Mouse (Mus musculus) left cerebral cortex, adult 8-10 months (tissue): ENCODE measurements at regions not wholly inside any gene's neighbourhood (a gene's known extent, or its start where the extent isn't known, plus 50 kb on each side); places are given as distances from the start of the nearest gene placed in this dataset.
A peak's percentile ranks its signal among the peaks of the same experiment; 100 is the strongest.

Source experiments
- DNase-seq, 2 experiments: peaks; one replicate each; pipeline ENCODE4 v3.0.0; 2022; ENCODE audit warnings: low spot score in 2 of 2

DNA sequence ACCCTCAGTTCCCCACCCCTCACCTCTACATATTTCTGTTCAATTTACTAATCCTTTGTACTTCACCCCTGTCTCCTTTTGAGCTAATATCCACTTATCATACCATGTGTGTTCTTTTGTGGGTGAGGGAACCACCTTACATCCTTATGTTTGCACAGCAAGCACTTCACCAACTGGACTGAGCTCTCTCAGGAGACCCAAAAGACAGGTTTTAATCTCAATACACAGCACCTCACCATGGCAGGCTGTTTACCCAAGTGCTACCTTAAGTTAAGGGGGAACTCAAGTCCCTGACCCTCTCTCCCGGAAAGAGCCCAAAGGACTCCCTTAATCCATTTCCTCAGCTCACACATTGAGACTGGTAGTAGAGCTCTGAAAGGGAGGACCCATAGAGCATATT is 62.3 kb upstream of the Agr3 start:
- no peak for DNase-seq

- peak in 1 of 2 experiments; percentile 41 for DNase-seq
Measured at GRCm38 (mm10) chr12:35853159-35853558, 72.3 kb upstream of the Agr3 start.

- DNase-seq, result peak in 1 of 2 experiments; percentile 13
Measured at GRCm38 (mm10) chr12:35846905-35847610, 78.4 kb upstream of the Agr3 start.

DNA sequence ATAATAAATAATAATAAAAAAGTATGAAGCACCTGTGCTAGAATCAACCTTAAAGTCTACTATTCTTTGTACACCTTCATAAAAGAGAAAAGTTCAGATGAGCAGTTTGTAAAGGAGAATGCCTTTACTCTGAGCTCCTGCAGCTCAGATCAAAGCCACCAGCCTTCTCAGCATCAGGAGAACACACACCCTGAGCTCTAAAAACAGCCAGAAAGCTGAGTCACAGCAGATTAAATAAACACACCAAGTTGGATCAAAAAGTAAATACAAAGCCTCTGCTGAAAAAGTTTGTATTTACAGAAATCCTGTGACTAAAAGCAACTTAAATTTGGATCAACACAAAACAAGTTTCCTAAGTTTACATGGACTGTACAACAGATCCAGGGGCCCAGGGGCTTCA is 88.5 kb upstream of the Agr3 start:
- no peak for DNase-seq

GRCm38 (mm10) chr12:35833285-35833684 is 92.1 kb upstream of the Agr3 start:
- DNase-seq, result no peak

GRCm38 (mm10) chr12:35831922-35832512 is 93.4 kb upstream of the Agr3 start:
- DNase-seq, result no peak

DNA sequence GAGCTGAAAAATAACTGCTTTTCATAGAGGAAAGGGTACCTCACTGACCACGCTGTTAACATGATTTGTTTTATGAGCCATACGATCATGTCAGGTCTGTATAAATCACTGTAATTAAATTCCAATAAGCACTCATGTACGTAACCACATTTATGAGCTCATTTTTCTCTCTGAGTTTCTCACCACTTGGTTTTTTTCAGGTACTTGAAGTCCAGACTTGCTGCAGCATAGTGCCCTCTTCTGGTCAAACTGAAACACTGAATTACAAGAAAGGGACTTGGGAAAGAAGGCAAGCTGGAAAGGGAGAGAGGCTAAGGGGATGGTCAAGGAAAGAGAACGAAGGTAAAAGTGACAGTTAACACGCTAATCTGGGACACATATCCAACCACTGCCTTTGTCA is 94.2 kb upstream of the Agr3 start:
- no peak for DNase-seq

DNA sequence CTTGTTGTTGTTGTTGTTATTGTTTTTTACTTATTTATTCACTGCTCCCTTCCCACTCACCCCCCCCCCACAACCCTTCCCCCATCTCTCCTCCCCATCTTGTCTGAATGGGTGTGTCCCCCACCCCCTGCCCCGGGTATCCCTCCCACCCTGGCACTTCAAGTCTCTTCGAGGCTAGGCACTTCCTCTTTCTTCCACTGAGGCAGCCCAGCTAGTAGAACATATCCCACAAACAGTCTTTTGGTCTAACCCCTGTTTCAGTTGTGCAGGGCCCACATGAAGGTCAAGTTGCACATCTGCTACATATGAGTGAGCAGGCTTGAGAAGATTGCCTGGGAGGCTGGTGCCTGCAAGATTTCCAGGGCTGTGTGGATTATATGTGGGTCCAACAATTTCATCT is 97.6 kb upstream of the Agr3 start:
- DNase-seq, result no peak

DNA sequence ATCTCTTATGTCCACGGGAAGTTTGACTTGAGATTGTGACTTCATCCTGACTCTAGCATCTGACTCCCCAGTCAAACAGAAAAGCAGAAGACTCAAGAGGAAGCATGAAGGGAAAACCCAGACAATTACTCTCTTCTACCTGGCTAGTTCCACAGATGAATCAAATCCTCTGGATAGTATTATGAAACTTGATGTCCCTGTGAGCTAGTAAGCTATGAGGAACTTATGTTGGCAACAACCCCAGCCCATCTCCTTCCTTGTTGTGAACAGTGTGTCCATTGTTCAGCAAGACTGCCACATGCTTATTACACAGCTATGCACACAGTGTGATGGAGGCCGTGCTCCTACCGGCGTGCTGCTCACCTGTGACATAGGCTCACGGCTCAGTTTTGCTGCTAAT is 98.4 kb upstream of the Agr3 start:
- no peak for DNase-seq

DNA sequence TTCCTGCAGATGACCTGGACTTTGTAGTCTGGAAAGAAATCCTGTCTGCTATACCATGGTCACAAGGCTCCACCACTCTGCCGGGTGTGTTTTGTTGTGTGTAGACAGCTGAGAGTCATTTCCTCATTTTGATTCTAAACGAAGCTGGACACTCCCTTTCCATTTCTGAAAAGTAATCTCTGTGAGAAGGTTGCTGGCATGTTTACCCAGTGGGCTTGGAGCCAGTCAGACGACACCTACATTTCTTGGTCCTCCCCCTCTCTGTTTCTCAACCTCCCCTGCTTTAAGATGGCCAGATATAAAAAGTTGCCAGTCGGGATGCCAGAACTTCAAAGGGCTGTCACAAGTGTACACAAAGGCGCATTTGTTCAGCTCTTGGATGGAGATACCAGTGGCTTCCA is 100.8 kb upstream of the Agr3 start:
- no peak for DNase-seq

- no peak for DNase-seq
Measured at GRCm38 (mm10) chr12:35799261-35799660, 126.2 kb upstream of the Agr3 start.

GRCm38 (mm10) chr12:35775396-35775795 is 150.0 kb upstream of the Agr3 start:
- no peak for DNase-seq

DNA sequence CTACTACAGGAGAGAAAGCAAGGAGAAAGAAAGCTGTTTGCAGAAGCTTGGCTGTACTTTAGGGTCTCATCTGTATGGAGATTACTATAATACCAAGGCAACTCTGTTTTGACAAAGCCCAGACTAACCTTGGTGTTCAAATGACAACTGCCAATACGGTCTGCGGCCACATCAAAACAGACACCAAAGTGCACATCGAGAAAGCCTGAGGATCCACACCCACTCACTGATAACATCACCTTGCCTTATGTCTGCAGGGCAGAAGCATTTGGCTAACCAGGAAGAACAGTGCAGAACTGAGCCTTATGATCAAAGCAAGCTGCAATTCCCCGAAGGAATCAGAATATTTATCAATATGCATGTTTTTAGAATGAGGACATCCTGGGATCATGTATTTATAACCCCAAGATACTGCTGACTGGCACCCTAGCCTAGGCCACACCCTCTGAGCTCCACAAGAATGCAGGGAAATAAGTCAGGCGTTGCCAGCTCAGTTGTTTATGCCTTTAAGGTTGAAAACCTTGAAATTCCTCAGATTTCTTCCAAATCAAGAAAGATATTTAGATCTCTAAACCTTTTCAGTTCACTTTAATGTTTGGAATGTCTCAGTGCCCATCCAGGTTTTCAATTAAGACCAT is 154.9 kb upstream of the Agr3 start:
- DNase-seq, result no peak

- DNase-seq, result no peak
Measured at GRCm38 (mm10) chr12:35758916-35759315, 166.5 kb upstream of the Agr3 start.

DNA sequence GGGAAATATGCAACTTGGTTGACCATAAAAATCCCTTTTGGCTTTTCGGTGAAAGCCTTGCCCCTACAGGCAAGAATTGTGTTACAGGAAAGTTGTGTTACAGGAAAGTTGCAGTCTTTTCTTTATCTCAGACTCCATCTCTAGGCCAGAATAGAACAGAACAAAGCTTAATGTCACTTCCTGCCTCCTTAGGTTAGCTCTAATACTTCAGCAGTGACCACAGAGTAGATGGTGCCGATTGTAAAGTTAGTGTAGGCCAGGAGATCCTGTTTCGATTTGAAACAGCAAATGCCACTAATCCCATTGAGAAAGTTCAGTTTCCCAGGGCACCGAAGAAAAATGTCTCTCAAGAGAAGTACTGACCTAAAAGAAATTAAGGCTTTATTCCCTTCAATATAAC is 170.3 kb upstream of the Agr3 start:
- no peak for DNase-seq

- DNase-seq, result no peak
Measured at GRCm38 (mm10) chr12:35747997-35748396, 177.4 kb upstream of the Agr3 start.

- no peak for DNase-seq
Measured at GRCm38 (mm10) chr12:35746691-35747299, 178.6 kb upstream of the Agr3 start.

- DNase-seq, result no peak
Measured at GRCm38 (mm10) chr12:35742729-35743128, 182.7 kb upstream of the Agr3 start.

GRCm38 (mm10) chr12:35736427-35736826 is 189.0 kb upstream of the Agr3 start:
- DNase-seq, result no peak

DNA sequence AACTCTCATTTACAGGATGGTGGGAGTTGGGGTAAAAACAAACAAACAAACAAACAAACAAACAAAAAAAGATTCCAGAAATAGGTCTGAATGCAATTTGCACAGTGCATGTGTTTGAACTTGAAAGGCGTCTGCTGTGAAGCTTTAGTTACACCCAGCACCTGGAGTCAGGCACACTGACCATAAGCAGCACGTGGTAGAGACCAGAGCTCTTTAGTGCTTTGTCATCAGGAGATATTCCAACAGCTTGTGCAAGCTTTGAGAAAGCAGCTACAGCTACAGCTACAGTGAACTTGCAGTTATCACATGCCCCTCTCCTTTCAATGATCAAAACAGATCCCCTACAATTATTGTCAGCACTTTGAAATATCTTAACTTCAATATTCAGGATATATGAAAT is 190.4 kb upstream of the Agr3 start:
- DNase-seq, result no peak

DNA sequence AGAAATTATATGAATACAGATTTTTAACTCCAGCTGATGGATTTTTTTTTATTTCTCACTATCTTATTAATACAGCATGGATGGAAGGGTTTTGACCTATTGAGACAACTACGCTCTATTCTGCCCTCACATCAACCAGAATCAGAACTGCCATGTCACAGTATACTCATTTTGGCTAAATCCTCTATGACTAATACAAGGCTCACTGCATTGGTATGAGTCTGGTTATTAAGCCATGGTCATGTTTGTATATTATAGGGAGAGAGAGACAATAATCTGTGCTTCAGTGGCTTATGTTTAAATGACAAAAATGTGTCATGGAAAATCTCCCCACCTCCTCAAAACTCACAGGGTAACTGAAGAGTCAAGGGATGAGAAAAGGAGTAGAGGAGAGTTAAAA is 191.0 kb upstream of the Agr3 start:
- no peak for DNase-seq

DNA sequence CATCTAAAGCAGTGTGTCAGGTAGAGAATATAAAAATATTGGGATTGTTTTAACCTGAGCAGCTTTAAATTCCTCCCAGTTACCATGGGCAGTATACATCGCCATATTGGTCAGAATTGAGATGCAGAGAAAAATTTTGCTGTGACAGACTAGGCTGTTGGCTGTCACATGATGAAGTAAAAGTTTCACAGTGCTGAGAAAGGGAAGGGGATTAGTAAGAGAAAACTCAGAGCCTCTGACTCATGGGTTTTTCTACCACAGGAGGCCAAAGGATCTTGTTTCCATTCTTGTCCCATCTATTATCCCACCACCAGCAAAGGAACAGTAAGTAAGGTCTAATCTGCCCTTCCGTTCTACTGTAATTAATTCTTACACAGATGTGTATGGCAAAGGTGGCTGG is 191.8 kb upstream of the Agr3 start:
- DNase-seq, result no peak

GRCm38 (mm10) chr12:35725910-35726309 is 191.1 kb upstream of the Ahr start:
- no peak for DNase-seq
